Mouse (Mus musculus): ENCODE data around the gene Gna13. TPM values are rescaled to one million over a fixed set of nuclear protein-coding genes. Genes with fewer than 3 reads are reported as not detected.

Gene Gna13
- polyA plus RNA-seq, 1 experiment from 2014 or later = 16.3 TPM

- 66% methylated on average over 12 of the region's 12 CpGs for WGBS
- Histone ChIP-seq H3K9ac (no peak overlapping the region), H3K4me3 (no peak overlapping the region), H3K27ac (no peak overlapping the region), H3K4me1 (peaks cover 17% of the 10 kb centered on the region), H3K27me3 (no peaks in the 10 kb centered on the region), H3K9me3 (replicated peaks) (no peaks in the 10 kb centered on the region), H3K36me3 (ENCODE audit: poor library complexity, severe bottlenecking) (no peaks in the 10 kb centered on the region), H3K4me2 (no peak overlapping the region)
- no peak for ATAC-seq
These were observed 9.0 kb upstream of the Gna13 start for GRCm38 (mm10) chr11:109353391-109354235.

GRCm38 (mm10) chr11:109354236-109354613, 8.4 kb upstream of the Gna13 start:
- H3K4me2 ChIP-seq = no peak overlapping the region
- 91% methylated on average over 6 of the region's 6 CpGs for WGBS
- H3K27me3 ChIP-seq = no peaks in the 10 kb centered on the region
- ATAC-seq = no peak
- H3K36me3 ChIP-seq (ENCODE audit: poor library complexity, severe bottlenecking) = no peaks in the 10 kb centered on the region
- H3K4me3 ChIP-seq = no peak overlapping the region
- H3K4me1 ChIP-seq = peaks cover 23% of the 10 kb centered on the region
- H3K9me3 ChIP-seq (replicated peaks) = no peaks in the 10 kb centered on the region
- H3K27ac ChIP-seq = no peak overlapping the region
- H3K9ac ChIP-seq = no peak overlapping the region

- Histone ChIP-seq H3K9ac (peak overlapping the region; percentile 16; the same call in 1 of the 2 replicates), H3K27ac (no peak overlapping the region), H3K9me3 (replicated peaks) (no peaks in the 10 kb centered on the region), H3K27me3 (peaks cover 2% of the 10 kb centered on the region; the same call in 1 of the 2 replicates), H3K36me3 (ENCODE audit: poor library complexity, severe bottlenecking) (no peaks in the 10 kb centered on the region), H3K4me3 (no peak overlapping the region), H3K4me1 (peaks cover 39% of the 10 kb centered on the region), H3K4me2 (no peak overlapping the region)
- 73% methylated on average over 16 of the region's 16 CpGs for WGBS
- no peak for ATAC-seq
These were observed 6.8 kb upstream of the Gna13 start for GRCm38 (mm10) chr11:109355771-109356388.

- H3K9me3 ChIP-seq (replicated peaks) = no peaks in the 10 kb centered on the region
These were observed 5.5 kb upstream of the Gna13 start for GRCm38 (mm10) chr11:109357171-109357570.

GRCm38 (mm10) chr11:109358549-109358948, 4.1 kb upstream of the Gna13 start:
- Histone ChIP-seq H3K4me2 (0 out of 2 replicates have a peak overlapping the region, but pooled peaks have one; percentile 0), H3K4me1 (peaks cover 52% of the 10 kb centered on the region), H3K4me3 (no peak overlapping the region), H3K9me3 (replicated peaks) (no peaks in the 10 kb centered on the region), H3K36me3 (ENCODE audit: poor library complexity, severe bottlenecking) (no peaks in the 10 kb centered on the region), H3K9ac (no peak overlapping the region), H3K27ac (peak overlapping the region; percentile 37), H3K27me3 (peaks cover 9% of the 10 kb centered on the region; the same call in 1 of the 2 replicates)
- ATAC-seq = peak; percentile 54
- WGBS = 8% methylated on average over 3 of the region's 3 CpGs

More at GRCm38 (mm10) chr11:109357171-109357570, 5.5 kb upstream of the Gna13 start:
- Histone ChIP-seq H3K36me3 (ENCODE audit: poor library complexity, severe bottlenecking) (no peaks in the 10 kb centered on the region), H3K27ac (no peak overlapping the region), H3K4me2 (no peak overlapping the region), H3K4me3 (no peak overlapping the region), H3K9ac (no peak overlapping the region), H3K4me1 (peaks cover 52% of the 10 kb centered on the region), H3K27me3 (peaks cover 9% of the 10 kb centered on the region; the same call in 1 of the 2 replicates)
- ATAC-seq = no peak
- 86% methylated on average over 5 of the region's 5 CpGs for WGBS

- Histone ChIP-seq H3K4me1 (peaks cover 58% of the 10 kb centered on the region), H3K27me3 (peaks cover 9% of the 10 kb centered on the region; the same call in 1 of the 2 replicates), H3K9ac (peak overlapping the region; percentile 35; the same call in 1 of the 2 replicates), H3K4me3 (no peak overlapping the region), H3K36me3 (ENCODE audit: poor library complexity, severe bottlenecking) (no peaks in the 10 kb centered on the region), H3K27ac (peak overlapping the region; percentile 37), H3K4me2 (0 out of 2 replicates have a peak overlapping the region, but pooled peaks have one; percentile 0), H3K9me3 (replicated peaks) (no peaks in the 10 kb centered on the region)
- ATAC-seq = no peak
- 12% methylated on average over 13 of the region's 13 CpGs for WGBS
These were observed 3.4 kb upstream of the Gna13 start for GRCm38 (mm10) chr11:109359043-109359752.

- Histone ChIP-seq H3K9ac (no peak overlapping the region), H3K4me3 (no peak overlapping the region), H3K27me3 (peaks cover 9% of the 10 kb centered on the region; the same call in 1 of the 2 replicates), H3K4me1 (peaks cover 67% of the 10 kb centered on the region), H3K27ac (peak overlapping the region; percentile 37; the same call in 1 of the 2 replicates), H3K9me3 (replicated peaks) (no peaks in the 10 kb centered on the region), H3K4me2 (no peak overlapping the region), H3K36me3 (ENCODE audit: poor library complexity, severe bottlenecking) (no peaks in the 10 kb centered on the region)
- WGBS = 81% methylated on average over 6 of the region's 6 CpGs
- no peak for ATAC-seq
These were observed 2.5 kb upstream of the Gna13 start for GRCm38 (mm10) chr11:109360102-109360501.

GRCm38 (mm10) chr11:109360581-109361040, 2.0 kb upstream of the Gna13 start:
- Histone ChIP-seq H3K9ac (no peak overlapping the region), H3K4me3 (no peak overlapping the region), H3K4me2 (no peak overlapping the region), H3K9me3 (replicated peaks) (no peaks in the 10 kb centered on the region), H3K27me3 (peaks cover 9% of the 10 kb centered on the region; the same call in 1 of the 2 replicates), H3K27ac (no peak overlapping the region), H3K4me1 (peaks cover 73% of the 10 kb centered on the region), H3K36me3 (ENCODE audit: poor library complexity, severe bottlenecking) (peaks cover 3% of the 10 kb centered on the region; the same call in 1 of the 2 replicates)
- WGBS = 44% methylated on average over 12 of the region's 12 CpGs
- ATAC-seq = no peak

GRCm38 (mm10) chr11:109361241-109361630, 1.4 kb upstream of the Gna13 start:
- Histone ChIP-seq H3K9ac (no peak overlapping the region), H3K36me3 (ENCODE audit: poor library complexity, severe bottlenecking) (peaks cover 9% of the 10 kb centered on the region), H3K4me1 (peaks cover 79% of the 10 kb centered on the region), H3K4me3 (no peak overlapping the region), H3K27me3 (peaks cover 9% of the 10 kb centered on the region; the same call in 1 of the 2 replicates), H3K9me3 (replicated peaks) (no peaks in the 10 kb centered on the region), H3K4me2 (peak overlapping the region; percentile 78; the same call in 1 of the 2 replicates), H3K27ac (no peak overlapping the region)
- 80% methylated on average over 7 of the region's 7 CpGs for WGBS
- ATAC-seq = no peak

- peak overlapping the region; percentile 78 for H3K4me2 ChIP-seq
- WGBS = 7% methylated on average over 27 of the region's 27 CpGs
- peaks cover 15% of the 10 kb centered on the region for H3K36me3 ChIP-seq (ENCODE audit: poor library complexity, severe bottlenecking)
- peaks cover 9% of the 10 kb centered on the region; the same call in 1 of the 2 replicates for H3K27me3 ChIP-seq
- no peaks in the 10 kb centered on the region for H3K9me3 ChIP-seq (replicated peaks)
- peak overlapping the region; percentile 70 for H3K9ac ChIP-seq
- H3K4me1 ChIP-seq = peaks cover 83% of the 10 kb centered on the region
- 0 out of 2 replicates have a peak overlapping the region, but pooled peaks have one; percentile 10 for H3K27ac ChIP-seq
- peak overlapping the region; percentile 93 for H3K4me3 ChIP-seq
- peak; percentile 55 for ATAC-seq
These were observed 784 bp upstream of the Gna13 start for GRCm38 (mm10) chr11:109361631-109362462.

Measured in forebrain, embryonic 13.5 days (tissue).